24 mouse cellular contexts compared by ENCODE assay signal in genomic region chr1:179785502-179785901, GRCm38 (mm10). TPM values are rescaled to one million over a fixed set of nuclear protein-coding genes. Genes with fewer than 3 reads are reported as not detected.
A peak's percentile ranks its signal among the peaks of the same experiment; 100 is the strongest.
DNase-seq lines count a peak whose midpoint lies in the region; TF ChIP-seq lines count a peak whose summit lies in the region.
"Had no signal": no experiment of that assay in that cellular context is flagged by ENCODE, and none has a peak within 500 bp of the region (broad histone marks: within the 10 kb centered on the region; RNA-seq: fewer than 3 reads in every experiment).

No protein-coding gene starts in this region.

- no peak for TF ChIP-seq RAD21 in MEL (IDR thresholded peaks at IDR 0.05; ENCODE audit: low read depth, low read length)

- TF ChIP-seq CTCF in MEL (IDR thresholded peaks at IDR 0.05 in 2 of 3, conservative IDR thresholded peaks at IDR 0.05 in 1 of 3; ENCODE audit: control insufficient read depth in 1 of 3, insufficient read depth in 1 of 3, low read depth in 2 of 3, low read length in 3 of 3, poor library complexity in 1 of 3, severe bottlenecking in 1 of 3): no peak

- H3K27me3 ChIP-seq in MEL (ENCODE audit: control insufficient read depth in 1 of 2, insufficient read depth in 2 of 2, low read length in 2 of 2): no peaks in the 10 kb centered on the region
- H3K27me3 ChIP-seq: embryonic facial prominence, embryonic 12.5 days; forebrain, embryonic 13.5 days; forebrain, embryonic 15.5 days had no signal

- H3K4me3 ChIP-seq in MEL (ENCODE audit: control insufficient read depth in 1 of 2, insufficient read depth in 1 of 2, low read depth in 2 of 2, low read length in 2 of 2): no peak overlapping the region
- H3K4me3 ChIP-seq: embryonic facial prominence, embryonic 10.5 days; embryonic facial prominence, embryonic 12.5 days; forebrain, embryonic 13.5 days; forebrain, embryonic 15.5 days had no signal

- peak; percentile 31 for DNase-seq in heart, adult 11 months
- DNase-seq in heart, adult 8-10 months (ENCODE audit: low spot score): no peak
- peak; percentile 50 for DNase-seq in A20 (ENCODE audit: low read depth, low spot score)
- DNase-seq in MEL (ENCODE audit: low read depth, low spot score): no peak
- DNase-seq in cerebellum, postnatal 14 days: no peak
- DNase-seq in cerebellum, adult 18-20 months: no peak
- DNase-seq: adrenal gland, adult 2 months; adrenal gland, postnatal 10 days; adrenal gland, postnatal 25 days; cerebellum, adult 11-12 months; cerebellum, adult 8-10 months; cerebellum, adult 9-11 months; cerebellum, postnatal 25 days had no signal

- peaks cover 2% of the 10 kb centered on the region; the same call in 1 of the 2 replicates for H3K79me2 ChIP-seq in MEL (ENCODE audit: control insufficient read depth, insufficient read depth, low read length, poor library complexity)

- no peak overlapping the region for H3K27ac ChIP-seq in MEL (ENCODE audit: control insufficient read depth, low read depth, low read length)
- H3K27ac ChIP-seq: embryonic facial prominence, embryonic 10.5 days; embryonic facial prominence, embryonic 12.5 days; forebrain, embryonic 13.5 days; forebrain, embryonic 15.5 days had no signal

- H3K4me1 ChIP-seq in MEL (ENCODE audit: control insufficient read depth in 1 of 2, insufficient read depth in 2 of 2, low read length in 2 of 2): no peaks in the 10 kb centered on the region; a peak in 1 of 4 replicates
- H3K4me1 ChIP-seq: embryonic facial prominence, embryonic 10.5 days; embryonic facial prominence, embryonic 12.5 days; forebrain, embryonic 13.5 days; forebrain, embryonic 15.5 days had no signal

- no peak overlapping the region for H3K9ac ChIP-seq in MEL (ENCODE audit: control insufficient read depth, low read depth, low read length, poor library complexity, severe bottlenecking)
- H3K9ac ChIP-seq: embryonic facial prominence, embryonic 12.5 days; forebrain, embryonic 13.5 days; forebrain, embryonic 15.5 days had no signal

- no peak for TF ChIP-seq POLR2A in MEL (IDR thresholded peaks at IDR 0.05; ENCODE audit: control insufficient read depth in 1 of 2, insufficient read depth in 1 of 2, low read depth in 1 of 2, low read length in 2 of 2, poor library complexity in 1 of 2)

- peaks cover under 1 to 64% of the 10 kb centered on the region in 2 experiments; a peak in 3 of 4 replicates for H3K36me3 ChIP-seq in MEL (ENCODE audit: control insufficient read depth in 1 of 2, insufficient read depth in 2 of 2, low read length in 2 of 2)

- no peaks in the 10 kb centered on the region for H3K9me3 ChIP-seq in MEL (replicated peaks; ENCODE audit: insufficient read depth, low read length)
- H3K9me3 ChIP-seq: embryonic facial prominence, embryonic 10.5 days; embryonic facial prominence, embryonic 12.5 days; forebrain, embryonic 13.5 days; forebrain, embryonic 15.5 days; G1E had no signal

- no peak for TF ChIP-seq EP300 in MEL (IDR thresholded peaks at IDR 0.05; ENCODE audit: low read depth in 1 of 2, low read length in 2 of 2)

TF ChIP-seq in MEL, 35 proteins besides CTCF, POLR2A, EP300 and RAD21:
- TF ChIP-seq ZNF384 (IDR thresholded peaks at IDR 0.05; ENCODE audit: low read depth, low read length) (peak; percentile 30; the same call in 1 of the 2 replicates), MYB (IDR thresholded peaks at IDR 0.05; ENCODE audit: low read depth, low read length) (no peak), POLR2AphosphoS2 (IDR thresholded peaks at IDR 0.05; ENCODE audit: low read length) (no peak)

RNA-seq across cellular contexts. Expression of gene Gm10518, which starts 17.7 kb away (rescaled TPM):
- not detected for total RNA-seq in heart, adult 8-10 months (2022)
- total RNA-seq in MEL (2012; rRNA removed): 4.2 and 5.2 TPM in 2 replicates
- polyA plus RNA-seq in MEL (2012; ENCODE audit: insufficient read depth in 1 of 2, insufficient read length in 2 of 2, low read depth in 1 of 2, low replicate concordance in 2 of 2, missing spikeins in 1 of 2): under 1 TPM in 1 of 2 experiments, not detected in 1; 0.42 TPM
- total RNA-seq: adrenal gland, postnatal 10 days; adrenal gland, postnatal 25 days had no signal
- polyA plus RNA-seq: adrenal gland, adult 2 months; brain, embryonic 14.5 days; cortical plate, adult 2 months; embryonic facial prominence, embryonic 12.5 days; embryonic facial prominence, embryonic 14.5 days; forebrain, embryonic 13.5 days; forebrain, embryonic 15.5 days; frontal cortex, adult 2 months; G1E had no signal

RNA-seq across cellular contexts. Expression of gene Ahctf1, which starts 18.0 kb away (rescaled TPM):
- total RNA-seq in heart, adult 8-10 months (2022): 10 to 100 TPM; 15.5 to 20.3 (median 16.8) TPM
- 56.7 and 56.9 TPM in 2 replicates for total RNA-seq in MEL (2012; rRNA removed)
- polyA plus RNA-seq in MEL (2012; ENCODE audit: insufficient read depth in 1 of 2, insufficient read length in 2 of 2, low read depth in 1 of 2, low replicate concordance in 2 of 2, missing spikeins in 1 of 2): 100 to 1,000 TPM in 1 of 2 experiments, 10 to 100 TPM in 1; 70.8 to 489 TPM

RNA-seq across cellular contexts. Expression of gene Kif28, which starts 40.4 kb away (rescaled TPM):
- total RNA-seq in heart, adult 8-10 months (2022): under 1 TPM; 0.24 to 0.62 (median 0.48) TPM
- 0.03 and 0.27 TPM in 2 replicates for total RNA-seq in MEL (2012; rRNA removed)
- under 1 TPM in 1 of 2 experiments, not detected in 1; 0.13 TPM for polyA plus RNA-seq in MEL (2012; ENCODE audit: insufficient read depth in 1 of 2, insufficient read length in 2 of 2, low read depth in 1 of 2, low replicate concordance in 2 of 2, missing spikeins in 1 of 2)
- total RNA-seq: adrenal gland, adult 2 months; adrenal gland, postnatal 10 days; adrenal gland, postnatal 25 days had no signal
- polyA plus RNA-seq: adrenal gland, adult 2 months; C2C12; forebrain, embryonic 11.5 days; forebrain, embryonic 13.5 days; forebrain, embryonic 15.5 days; G1E had no signal

Comparison
In these comparisons a context has a peak if more than half of its experiments do, and no peak if none do; other contexts are left out.
1. DNase-seq: peak in heart, adult 11 months (single experiment) and A20 (single experiment); none in heart, adult 8-10 months (single experiment), MEL (single experiment), cerebellum, postnatal 14 days (0 of 2) and cerebellum, adult 18-20 months (0 of 2).